Mouse (Mus musculus): ENCODE results near the gene C530008M17Rik.

- no peak for TF ChIP-seq CTCF (conservative IDR thresholded peaks at IDR 0.05; ENCODE audit: insufficient read depth, insufficient read length, low read depth, low read length)
- TF ChIP-seq POLR2A (IDR thresholded peaks at IDR 0.05; ENCODE audit: low read depth, low read length), result no peak
Measured at GRCm38 (mm10) chr5:76618750-76619149, 37.6 kb upstream of the C530008M17Rik start.
